In the genomic region with DNA sequence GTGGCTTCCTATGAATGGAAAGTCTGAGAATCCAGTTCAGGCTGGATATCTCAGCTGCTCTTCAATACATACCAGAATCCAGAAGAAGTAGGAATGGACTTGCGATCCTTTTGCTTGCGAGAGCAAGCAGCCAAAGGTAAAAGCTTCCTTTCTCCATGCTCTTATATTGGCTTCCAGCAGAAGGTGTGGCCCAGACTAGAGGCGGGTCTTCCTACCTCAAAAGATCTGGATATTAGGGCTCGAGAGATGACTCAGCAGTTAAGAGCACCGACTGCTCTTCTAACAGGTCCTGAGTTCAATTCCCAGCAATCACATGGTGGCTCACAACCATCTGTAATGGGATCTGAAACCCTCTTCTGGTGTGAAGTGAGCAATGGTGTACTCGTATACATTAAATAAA, we compare ENCODE assay signal across 8 mouse cellular contexts. TPM values are rescaled to one million over a fixed set of nuclear protein-coding genes. Genes with fewer than 3 reads are reported as not detected.
DNase-seq lines count a peak whose midpoint lies in the region; ATAC-seq and TF ChIP-seq lines count a peak whose summit lies in the region.

A gene (minus strand): TSS at position 108 of the 400 bp plus-strand sequence.

- TF ChIP-seq POLR2A in kidney, adult 2 months (IDR thresholded peaks at IDR 0.05; ENCODE audit: low read depth, low read length) = no peak

- no peak for TF ChIP-seq EP300 in liver, embryonic 14.5 days (IDR thresholded peaks at IDR 0.05; ENCODE audit: low read depth)

- H3K36me3 ChIP-seq in kidney, adult 2 months (ENCODE audit: control insufficient read depth, insufficient read depth, low read length) = no peaks in the 10 kb centered on the region
- H3K36me3 ChIP-seq in hindbrain, embryonic 14.5 days (replicated peaks; ENCODE audit: control insufficient read depth, insufficient read depth) = no peaks in the 10 kb centered on the region
- no peaks in the 10 kb centered on the region for H3K36me3 ChIP-seq in liver, embryonic 14.5 days (replicated peaks; ENCODE audit: control insufficient read depth, insufficient read depth, low read depth)

- no peaks in the 10 kb centered on the region for H3K27me3 ChIP-seq in kidney, adult 2 months (replicated peaks; ENCODE audit: control insufficient read depth, insufficient read depth, low read length)
- H3K27me3 ChIP-seq in hindbrain, embryonic 14.5 days (ENCODE audit: control insufficient read depth, insufficient read depth, low read length) = no peaks in the 10 kb centered on the region
- no peaks in the 10 kb centered on the region for H3K27me3 ChIP-seq in liver, embryonic 14.5 days (ENCODE audit: control insufficient read depth, insufficient read depth, low read length)

- no peak for TF ChIP-seq CTCF in kidney, adult 2 months (conservative IDR thresholded peaks at IDR 0.05; ENCODE audit: insufficient read depth, insufficient read length, low read depth, low read length)
- no peak for TF ChIP-seq CTCF in liver, embryonic 14.5 days (IDR thresholded peaks at IDR 0.05; ENCODE audit: low read depth)

- 81% methylated on average over 6 of the region's 6 CpGs for WGBS in kidney, adult 2 months
- 89% methylated on average over 6 of the region's 6 CpGs for WGBS in hindbrain, embryonic 14.5 days
- 42% methylated on average over 6 of the region's 6 CpGs for WGBS in liver, embryonic 14.5 days (ENCODE audit: insufficient replicate concordance)

- no peak within 1 kb of the TSS for H3K4me2 ChIP-seq in hindbrain, embryonic 14.5 days (replicated peaks)
- no peak within 1 kb of the TSS for H3K4me2 ChIP-seq in liver, embryonic 14.5 days (ENCODE audit: low read depth)

- H3K9ac ChIP-seq in hindbrain, embryonic 14.5 days = no peak within 1 kb of the TSS
- H3K9ac ChIP-seq in liver, embryonic 14.5 days (replicated peaks) = no peak within 1 kb of the TSS

- no peak for DNase-seq in kidney, adult 2 months
- no peak for DNase-seq in kidney, postnatal 4 days
- no peak for DNase-seq in adrenal gland, adult 2 months
- DNase-seq in gastrocnemius, adult 18-20 months (ENCODE audit: low spot score) = no peak
- no peak for DNase-seq in hindbrain, embryonic 14.5 days (ENCODE audit: low spot score)
- DNase-seq in liver, embryonic 14.5 days (ENCODE audit: low read depth in 3 of 3, low spot score in 3 of 3) = no peak
- DNase-seq in retina, embryonic 14.5 days (ENCODE audit: low spot score) = no peak
- no peak for DNase-seq in B cell, adult 2 months

- ATAC-seq in hindbrain, embryonic 14.5 days (ENCODE audit: low FRiP score) = no peak
- ATAC-seq in liver, embryonic 14.5 days (ENCODE audit: insufficient read depth) = no peak

- peaks cover under 1% of the 10 kb centered on the region; the same call in 1 of the 2 replicates for H3K4me1 ChIP-seq in kidney, adult 2 months (ENCODE audit: control insufficient read depth, insufficient read depth, low read length)
- H3K4me1 ChIP-seq in hindbrain, embryonic 14.5 days (replicated peaks; ENCODE audit: control insufficient read depth, insufficient read depth, low read length) = peaks cover 5% of the 10 kb centered on the region
- H3K4me1 ChIP-seq in liver, embryonic 14.5 days (replicated peaks; ENCODE audit: control insufficient read depth in 2 of 2, insufficient read depth in 2 of 2, low read length in 1 of 2) = peaks cover 9 to 11% of the 10 kb centered on the region in 2 experiments

- H3K27ac ChIP-seq in kidney, adult 2 months (ENCODE audit: insufficient read depth, low read depth, low read length) = no peak within 1 kb of the TSS
- H3K27ac ChIP-seq in hindbrain, embryonic 14.5 days = no peak within 1 kb of the TSS
- H3K27ac ChIP-seq in liver, embryonic 14.5 days = no peak within 1 kb of the TSS

- no peaks in the 10 kb centered on the region for H3K9me3 ChIP-seq in hindbrain, embryonic 14.5 days (ENCODE audit: control insufficient read depth, low read length)
- no peaks in the 10 kb centered on the region for H3K9me3 ChIP-seq in liver, embryonic 14.5 days (ENCODE audit: control insufficient read depth, low read length)

- H3K4me3 ChIP-seq in kidney, adult 2 months (ENCODE audit: insufficient read depth, low read depth, low read length) = no peak within 1 kb of the TSS
- no peak within 1 kb of the TSS for H3K4me3 ChIP-seq in hindbrain, embryonic 14.5 days (replicated peaks; ENCODE audit: low read length)
- H3K4me3 ChIP-seq in liver, embryonic 14.5 days (ENCODE audit: insufficient read depth in 1 of 2, low read depth in 2 of 2, low read length in 2 of 2) = no peak within 1 kb of the TSS

RNA-seq across cellular contexts. Expression of the gene that starts here (rescaled TPM):
- 26.9 and 30.1 TPM in 2 replicates for polyA plus RNA-seq in kidney, adult 2 months (2012; rRNA removed)
- total RNA-seq in adrenal gland, adult 2 months (2021) = 10 to 100 TPM; 49.8 to 72.7 TPM
- 62.5 and 78.5 TPM in 2 replicates for polyA plus RNA-seq in adrenal gland, adult 2 months (2012; rRNA removed)
- 10 to 100 TPM; 18.1 to 22.0 TPM for total RNA-seq in gastrocnemius, adult 18-20 months (2021)
- 152 and 168 TPM in 2 replicates for polyA plus RNA-seq in hindbrain, embryonic 14.5 days (2014; fragmentation: Nextera tagmentation; extraction: Ambion mirVana)
- 22.8 and 27.5 TPM in 2 replicates for polyA plus RNA-seq in liver, embryonic 14.5 days (2012; rRNA removed)
- polyA plus RNA-seq in liver, embryonic 14.5 days (2014; fragmentation: Nextera tagmentation; extraction: Ambion mirVana) = 51.7 and 54.5 TPM in 2 replicates
